Mouse (Mus musculus) embryonic fibroblast, embryonic 13.5 days (primary cell): Measurements from ENCODE around the gene Mien1. TPM values are rescaled to one million over a fixed set of nuclear protein-coding genes. Genes with fewer than 3 reads are reported as not detected.

Source experiments
- H3K27ac ChIP-seq: 2 replicates; pipeline ENCODE4 v1.5.1; 2012; ENCODE audit warnings: low read length, control low read depth, inconsistent platforms; ENCODE audit not compliant: insufficient read depth
- H3K4me1 ChIP-seq: 2 replicates; pipeline ENCODE4 v1.6.1; 2011; ENCODE audit warnings: low read length; ENCODE audit not compliant: control insufficient read depth, insufficient read depth
- H3K4me3 ChIP-seq: 2 replicates; pipeline ENCODE4 v1.5.1; 2011; ENCODE audit warnings: mild to moderate bottlenecking, control low read depth, low read length; ENCODE audit not compliant: insufficient read depth
- CTCF ChIP-seq: IDR thresholded peaks from 2 replicates; pipeline ENCODE4 v1.5.1; 2011; ENCODE audit warnings: mild to moderate bottlenecking, control low read depth, low read length, moderate library complexity, borderline replicate concordance; ENCODE audit not compliant: insufficient read depth
- POLR2A ChIP-seq: IDR thresholded peaks from 2 replicates; pipeline ENCODE4 v1.6.1; 2011; ENCODE audit warnings: low read depth, mild to moderate bottlenecking, control low read depth, low read length, moderate library complexity
- polyA plus RNA-seq: library from polyadenylated mRNA; stranded (reverse); fragments of >200 nt; gene quantifications from 2 replicates; pipeline ENCODE4 v1.2.4, GENCODE M21; 2011; ENCODE audit warnings: low read depth; ENCODE audit not compliant: missing spikeins, insufficient read length

The Mien1 gene
- polyA plus RNA-seq, 1 experiment, result 47.2 TPM

DNA sequence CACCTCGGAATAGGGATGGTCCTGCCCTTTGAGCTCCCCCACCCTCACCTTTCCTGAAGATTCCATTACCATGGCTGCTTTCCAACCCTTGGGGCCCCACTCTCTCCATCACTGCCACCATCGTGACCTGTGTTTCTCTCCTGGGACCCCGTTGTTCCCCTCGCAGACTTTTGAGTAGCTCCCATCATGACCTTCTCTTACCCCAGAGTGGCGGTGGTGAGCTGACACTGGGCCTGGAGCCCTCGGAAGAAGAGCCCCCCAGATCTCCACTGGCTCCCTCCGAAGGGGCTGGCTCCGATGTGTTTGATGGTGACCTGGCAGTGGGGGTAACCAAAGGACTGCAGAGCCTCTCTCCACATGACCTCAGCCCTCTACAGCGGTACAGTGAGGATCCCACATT, 3.1 kb downstream of the Mien1 start:
- no peak overlapping the region for H3K27ac ChIP-seq
- H3K4me3 ChIP-seq, result no peak overlapping the region
- no peak for TF ChIP-seq POLR2A
- TF ChIP-seq CTCF, result no peak
- H3K4me1 ChIP-seq, result 0 out of 2 replicates have a peak, but pooled peaks cover 4% of the 10 kb centered on the region

DNA sequence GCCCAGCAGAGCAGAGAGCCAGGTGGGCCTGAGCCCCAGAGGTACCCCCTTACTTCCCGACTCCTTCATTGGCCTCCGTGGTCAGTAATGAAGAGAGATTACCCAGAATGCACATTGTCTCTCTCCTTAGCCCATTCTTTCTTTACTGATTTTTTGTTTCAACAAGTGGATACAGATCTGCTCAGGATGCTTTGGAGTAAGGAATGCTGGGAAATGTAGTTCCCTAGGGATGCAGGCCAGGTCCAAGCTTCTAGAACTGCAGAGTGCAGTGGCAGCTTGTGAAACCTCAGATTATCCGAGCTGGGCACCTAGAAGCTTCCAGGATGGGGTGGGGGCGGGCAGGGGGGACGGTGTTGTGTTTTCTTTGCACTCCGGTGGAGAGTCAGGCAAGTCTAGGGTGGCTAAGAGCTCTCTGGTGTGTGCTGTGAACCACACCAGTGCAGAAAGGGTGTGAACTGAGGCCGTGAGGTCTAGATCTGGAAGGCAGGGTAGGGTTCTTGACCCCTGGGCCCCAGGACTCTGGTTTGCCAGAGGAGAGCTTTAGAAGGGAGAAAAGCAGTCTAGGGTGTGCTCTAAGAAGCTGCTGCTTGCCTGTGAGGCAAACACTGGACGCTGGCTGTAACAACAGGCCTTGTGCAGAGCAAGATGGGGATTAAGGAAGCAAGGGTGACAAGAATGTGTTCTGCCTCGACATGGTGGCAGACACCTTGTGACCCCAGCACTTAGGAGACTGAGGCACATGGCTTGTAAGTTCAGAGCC, 6.9 kb downstream of the Mien1 start:
- Histone ChIP-seq H3K4me1 (no peaks in the 10 kb centered on the region), H3K27ac (no peak overlapping the region), H3K4me3 (no peak overlapping the region)
- TF ChIP-seq CTCF (no peak), POLR2A (no peak)

DNA sequence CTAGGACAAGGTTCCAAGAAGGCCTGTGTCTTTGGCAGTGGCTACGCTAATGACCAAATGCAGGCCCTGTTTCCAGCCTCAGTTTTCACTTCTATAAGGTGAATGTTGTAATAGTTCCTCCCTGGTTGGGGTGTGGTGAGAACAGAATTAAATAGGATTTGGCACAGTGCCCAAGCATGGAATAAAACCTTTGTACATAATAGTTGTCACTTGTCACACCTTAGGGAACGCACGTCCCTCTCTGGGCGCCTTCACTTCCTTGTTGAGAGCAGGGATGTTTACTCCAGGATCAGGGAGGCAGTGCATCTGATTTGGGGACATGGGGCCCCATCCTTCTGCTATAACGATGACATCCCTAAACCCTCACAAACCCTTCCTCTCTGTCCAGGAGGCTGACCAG, 10.4 kb downstream of the Mien1 start:
- H3K27ac ChIP-seq, result no peak overlapping the region
- TF ChIP-seq CTCF, result no peak
- no peak for TF ChIP-seq POLR2A
- H3K4me3 ChIP-seq, result no peak overlapping the region
- H3K4me1 ChIP-seq, result no peaks in the 10 kb centered on the region

DNA sequence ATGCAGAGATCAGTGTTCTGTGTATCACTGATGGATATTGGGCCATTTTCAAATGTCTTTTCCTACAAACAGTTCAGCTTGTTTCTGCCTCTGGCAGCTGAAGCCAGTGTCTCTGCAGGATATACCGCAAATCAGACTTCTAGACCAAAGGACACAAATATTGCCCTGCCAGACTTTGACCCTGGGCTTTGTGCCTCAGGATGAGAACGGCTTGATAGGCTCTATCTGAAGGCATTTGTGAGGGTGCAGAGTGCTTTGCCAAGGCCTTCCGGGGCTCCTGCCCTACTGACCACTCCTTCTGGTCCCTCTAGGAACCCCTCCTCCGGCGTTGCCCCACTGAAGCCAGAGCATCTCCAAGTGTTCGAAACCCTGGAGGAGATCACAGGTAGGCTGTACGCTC, 12.2 kb downstream of the Mien1 start:
- TF ChIP-seq POLR2A, result no peak
- no peak for TF ChIP-seq CTCF
- no peak overlapping the region for H3K27ac ChIP-seq

DNA sequence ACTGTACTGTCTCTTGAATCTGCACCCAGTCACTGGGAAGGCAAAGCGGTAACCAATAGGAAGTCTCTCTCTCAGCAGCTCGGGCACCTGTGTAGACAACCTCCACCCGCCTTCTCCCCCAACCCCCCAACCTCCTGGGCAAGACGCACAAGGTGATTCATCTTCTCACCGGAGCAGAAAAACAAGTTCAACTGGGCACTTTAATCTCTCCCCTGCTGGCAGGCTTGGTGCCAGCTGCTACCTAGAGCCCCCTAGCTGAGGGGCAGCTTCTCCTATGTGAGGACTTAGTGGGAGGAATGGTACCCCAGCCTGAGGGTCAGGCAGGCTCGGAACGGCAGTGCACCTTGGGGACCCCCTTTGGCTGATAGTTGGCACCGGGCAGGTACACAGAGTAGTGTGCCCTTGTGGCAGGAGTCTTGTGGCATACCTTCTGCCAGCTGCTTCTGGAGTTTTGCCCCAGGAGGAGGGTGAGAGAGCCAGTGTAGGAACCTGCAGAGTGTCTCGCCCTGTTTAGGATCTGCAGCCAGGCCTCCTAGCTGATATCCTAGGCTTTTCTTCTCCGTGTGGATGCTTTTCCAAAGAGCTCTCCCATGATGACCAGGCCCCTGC, 19.7 kb downstream of the Mien1 start:
- Histone ChIP-seq H3K4me3 (no peak overlapping the region), H3K27ac (no peak overlapping the region), H3K4me1 (0 out of 2 replicates have a peak, but pooled peaks cover 2% of the 10 kb centered on the region)
- TF ChIP-seq POLR2A (no peak), CTCF (no peak)

More for the DNA sequence above, 12.2 kb downstream of the Mien1 start:
- no peak overlapping the region for H3K4me3 ChIP-seq
- no peaks in the 10 kb centered on the region for H3K4me1 ChIP-seq

DNA sequence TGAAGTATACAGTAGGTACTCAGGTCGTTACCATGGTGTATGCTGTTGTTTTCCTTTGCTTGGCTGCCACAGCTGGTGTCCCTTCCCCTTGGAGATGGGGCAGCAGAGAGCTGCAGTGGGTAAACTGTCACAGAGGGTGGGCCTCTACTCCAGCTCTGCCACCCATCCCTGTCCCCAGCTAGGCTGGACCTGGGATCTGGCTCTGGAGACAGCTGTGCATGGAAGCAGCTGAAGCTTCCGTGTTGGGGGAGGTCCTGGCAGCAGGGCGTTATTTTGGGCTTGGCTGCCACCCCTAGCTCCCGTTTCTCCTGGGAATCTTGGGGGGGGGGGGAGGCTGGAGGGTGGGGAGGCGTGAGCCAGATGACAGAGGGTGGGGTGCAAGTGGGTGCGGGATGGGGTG, 20.5 kb downstream of the Mien1 start:
- Histone ChIP-seq H3K4me3 (no peak overlapping the region), H3K4me1 (0 out of 2 replicates have a peak, but pooled peaks cover 4% of the 10 kb centered on the region), H3K27ac (no peak overlapping the region)
- TF ChIP-seq POLR2A, result no peak
- no peak for TF ChIP-seq CTCF

DNA sequence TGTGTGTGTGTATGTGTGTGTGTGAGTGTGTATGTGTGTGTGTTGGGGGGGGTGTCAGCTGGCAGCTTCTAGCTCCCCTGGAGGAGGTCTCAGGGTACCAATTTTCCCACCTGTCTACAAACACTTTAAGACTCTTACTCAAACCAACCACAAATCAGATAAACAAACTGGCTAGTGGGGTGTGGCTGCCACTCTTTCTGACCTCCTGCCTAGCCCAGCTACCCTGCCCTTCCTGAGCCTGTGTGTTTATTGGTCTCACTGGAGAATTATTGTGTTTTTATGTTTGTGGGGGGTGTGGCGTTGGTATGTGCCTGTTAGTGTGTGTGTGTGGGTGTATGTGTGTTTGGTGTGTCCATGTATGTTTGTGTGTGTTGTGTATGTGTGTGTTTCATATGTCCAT, 21.7 kb downstream of the Mien1 start:
- H3K4me1 ChIP-seq, result 0 out of 2 replicates have a peak, but pooled peaks cover 4% of the 10 kb centered on the region
- TF ChIP-seq CTCF (no peak), POLR2A (no peak)
- no peak overlapping the region for H3K4me3 ChIP-seq
- no peak overlapping the region for H3K27ac ChIP-seq

DNA sequence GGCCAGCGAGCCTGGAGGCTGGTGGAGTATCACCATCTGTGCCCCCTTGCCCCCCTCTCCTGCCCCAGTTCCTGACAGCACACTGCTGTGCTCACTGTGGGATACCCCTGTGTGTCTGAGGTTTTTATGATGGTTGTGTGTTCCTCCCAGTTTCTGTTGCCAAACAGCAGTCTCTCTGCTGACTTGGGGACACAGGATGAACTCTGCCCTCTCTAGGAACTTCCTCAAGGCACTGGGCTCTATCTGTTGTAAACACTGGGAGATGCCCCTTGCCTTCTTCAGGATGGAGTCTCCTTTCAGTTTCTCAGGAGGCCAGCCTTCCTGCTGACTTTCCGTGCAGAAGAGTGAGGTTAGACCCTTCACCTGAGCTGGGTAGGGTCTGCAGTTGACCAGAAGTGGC, 24.6 kb downstream of the Mien1 start:
- H3K27ac ChIP-seq, result no peak overlapping the region
- H3K4me3 ChIP-seq, result peak overlapping the region; percentile 91
- 0 out of 2 replicates have a peak, but pooled peaks cover 6% of the 10 kb centered on the region for H3K4me1 ChIP-seq
- TF ChIP-seq CTCF (no peak), POLR2A (no peak)

DNA sequence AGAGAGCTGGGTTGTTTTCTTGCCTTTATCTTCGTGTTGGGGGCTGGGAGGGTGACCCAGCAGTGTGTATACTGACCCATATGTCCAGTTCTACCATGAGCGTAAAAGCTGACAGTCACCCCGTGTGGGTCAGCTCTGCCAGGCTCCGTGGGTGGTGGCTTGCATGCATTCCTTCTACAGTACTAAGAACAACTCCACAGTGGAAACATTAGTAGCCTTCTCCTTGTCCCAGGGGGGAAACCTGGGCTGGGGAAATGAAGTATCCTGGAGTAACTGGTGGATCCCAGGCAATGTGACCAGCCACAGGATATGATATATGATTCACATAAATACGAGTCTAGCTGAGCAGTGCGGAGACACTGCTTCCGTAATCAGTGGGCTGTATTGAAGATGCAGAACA, 25.1 kb downstream of the Mien1 start:
- TF ChIP-seq CTCF, result no peak
- H3K4me3 ChIP-seq, result peak overlapping the region; percentile 91
- no peak overlapping the region for H3K27ac ChIP-seq
- 0 out of 2 replicates have a peak, but pooled peaks cover 6% of the 10 kb centered on the region for H3K4me1 ChIP-seq

DNA sequence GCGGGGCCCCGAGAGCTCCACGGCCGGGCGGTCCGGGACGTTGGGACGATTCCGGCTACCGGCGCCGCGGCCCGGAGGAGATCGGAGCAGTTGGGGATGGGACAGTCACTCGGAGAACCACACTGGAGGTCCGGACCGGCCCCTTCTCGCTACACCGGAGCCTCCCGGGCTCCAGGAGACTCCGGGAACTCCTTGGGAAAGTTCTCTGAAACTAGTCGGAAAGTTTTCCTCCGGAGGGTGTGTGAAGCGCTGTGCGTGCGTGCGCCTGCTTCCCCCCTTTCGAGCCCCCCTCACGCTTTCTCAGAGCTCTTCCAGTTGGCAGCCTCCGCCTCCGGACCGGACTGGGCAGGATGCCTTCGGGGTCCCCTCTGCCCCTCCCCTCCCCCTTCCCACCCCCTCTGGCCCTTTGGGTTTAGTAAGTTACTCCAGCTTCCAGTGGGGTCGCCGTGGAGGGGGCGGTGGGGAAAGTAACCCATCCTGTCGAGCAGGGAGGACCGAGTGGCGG, 25.9 kb downstream of the Mien1 start:
- Histone ChIP-seq H3K27ac (peak overlapping the region; percentile 63), H3K4me3 (peak overlapping the region; percentile 91), H3K4me1 (0 out of 2 replicates have a peak, but pooled peaks cover 6% of the 10 kb centered on the region)
- TF ChIP-seq POLR2A, result no peak
